Mouse (Mus musculus) limb, embryonic 13.5 days (tissue): ENCODE measurements at regions not wholly inside any gene's neighbourhood (a gene's known extent, or its start where the extent isn't known, plus 50 kb on each side); places are given as distances from the start of the nearest gene placed in this dataset.
"Not testable (repeated sequence)": the region's sequence is repeated elsewhere in the genome, so short reads cannot be mapped to it uniquely, and the experiment has no call there.

Source experiments
- ATAC-seq: fragments of 200-750 bp; cut with Nextera tagmentation; 2 replicates; pipeline ENCODE4 v1.8.0; 2017; ENCODE audit warnings: low read depth, moderate number of reproducible peaks, moderate TSS enrichment; ENCODE audit not compliant: low FRiP score
- H3K27ac ChIP-seq: fragments of 300-500 bp; sonication (generic); 2 replicates; pipeline ENCODE4 v1.5.1; 2015; ENCODE audit warnings: inconsistent platforms, mild to moderate bottlenecking, moderate library complexity
- H3K27me3 ChIP-seq: fragments of 300-500 bp; sonication (generic); 2 replicates; pipeline ENCODE4 v1.6.1; 2015; ENCODE audit warnings: mild to moderate bottlenecking, inconsistent platforms
- H3K36me3 ChIP-seq: fragments of 300-500 bp; sonication (generic); 2 replicates; pipeline ENCODE4 v1.6.1; 2015; ENCODE audit warnings: inconsistent platforms, mild to moderate bottlenecking, moderate library complexity
- H3K4me1 ChIP-seq: fragments of 300-500 bp; sonication (generic); 2 replicates; pipeline ENCODE4 v1.6.1; 2015; ENCODE audit warnings: inconsistent platforms
- H3K4me2 ChIP-seq: fragments of 300-500 bp; sonication (generic); replicated peaks from 2 replicates; pipeline ENCODE4 v1.6.1; 2015; ENCODE audit warnings: inconsistent platforms, mild to moderate bottlenecking, moderate library complexity
- H3K4me3 ChIP-seq: fragments of 300-500 bp; sonication (generic); 2 replicates; pipeline ENCODE4 v1.5.1; 2015; ENCODE audit warnings: moderate library complexity, mild to moderate bottlenecking, inconsistent platforms
- H3K9ac ChIP-seq: fragments of 300-500 bp; sonication (generic); 2 replicates; pipeline ENCODE4 v1.6.1; 2015; ENCODE audit warnings: mild to moderate bottlenecking, inconsistent platforms
- H3K9me3 ChIP-seq: fragments of 300-500 bp; sonication (generic); 2 replicates; pipeline ENCODE4 v1.6.1; 2016; ENCODE audit warnings: inconsistent platforms
- WGBS: fragments of 180-500 bp; shearing (Covaris S2); methylation state at CpG from one replicate; pipeline ENCODE4 v1.1.7; 2015; 5-methylcytosine and 5-hydroxymethylcytosine counted together

- ATAC-seq: no peak
- WGBS: 62% methylated on average over 2 of the region's 2 CpGs
Observed at GRCm38 (mm10) chr14:33691690-33692089, 102.7 kb downstream of the Ptpn20 start.

DNA sequence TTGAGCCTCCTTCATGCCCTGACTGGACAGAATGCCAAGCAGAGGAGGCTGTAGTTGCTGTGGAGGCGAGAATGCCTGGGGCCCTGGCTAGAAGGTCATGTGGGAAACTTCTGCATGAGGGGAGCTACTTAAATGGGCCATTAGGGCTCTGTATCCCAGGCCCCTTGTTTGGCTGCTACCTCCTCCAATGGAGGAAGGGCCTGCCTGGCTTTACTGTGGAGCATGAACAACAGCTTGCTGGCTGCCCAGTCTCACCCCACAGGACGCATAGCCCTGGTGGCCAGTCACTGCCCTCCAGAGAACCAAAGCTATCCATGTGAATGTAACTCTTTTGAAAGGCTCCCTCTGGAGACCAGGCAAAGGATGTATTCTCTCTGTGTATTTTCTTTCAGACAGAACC lies 105.2 kb downstream of the Ptpn20 start:
- H3K9me3 ChIP-seq: no peaks in the 10 kb centered on the region
- no peaks in the 10 kb centered on the region for H3K36me3 ChIP-seq
- H3K4me2 ChIP-seq: no peak overlapping the region
- peaks cover 34% of the 10 kb centered on the region for H3K27me3 ChIP-seq
- H3K9ac ChIP-seq: no peak overlapping the region
- H3K4me3 ChIP-seq: no peak overlapping the region
- peaks cover 19% of the 10 kb centered on the region for H3K4me1 ChIP-seq
- H3K27ac ChIP-seq: no peak overlapping the region
- no peak for ATAC-seq
- WGBS: 71% methylated on average over 2 of the region's 2 CpGs

More at GRCm38 (mm10) chr14:33691690-33692089, 102.7 kb downstream of the Ptpn20 start:
- H3K27ac ChIP-seq: no peak overlapping the region
- no peaks in the 10 kb centered on the region for H3K9me3 ChIP-seq
- H3K4me1 ChIP-seq: peaks cover 15% of the 10 kb centered on the region
- no peaks in the 10 kb centered on the region for H3K36me3 ChIP-seq
- no peak overlapping the region for H3K4me3 ChIP-seq
- H3K4me2 ChIP-seq: no peak overlapping the region
- H3K27me3 ChIP-seq: peaks cover 45% of the 10 kb centered on the region
- no peak overlapping the region for H3K9ac ChIP-seq

DNA sequence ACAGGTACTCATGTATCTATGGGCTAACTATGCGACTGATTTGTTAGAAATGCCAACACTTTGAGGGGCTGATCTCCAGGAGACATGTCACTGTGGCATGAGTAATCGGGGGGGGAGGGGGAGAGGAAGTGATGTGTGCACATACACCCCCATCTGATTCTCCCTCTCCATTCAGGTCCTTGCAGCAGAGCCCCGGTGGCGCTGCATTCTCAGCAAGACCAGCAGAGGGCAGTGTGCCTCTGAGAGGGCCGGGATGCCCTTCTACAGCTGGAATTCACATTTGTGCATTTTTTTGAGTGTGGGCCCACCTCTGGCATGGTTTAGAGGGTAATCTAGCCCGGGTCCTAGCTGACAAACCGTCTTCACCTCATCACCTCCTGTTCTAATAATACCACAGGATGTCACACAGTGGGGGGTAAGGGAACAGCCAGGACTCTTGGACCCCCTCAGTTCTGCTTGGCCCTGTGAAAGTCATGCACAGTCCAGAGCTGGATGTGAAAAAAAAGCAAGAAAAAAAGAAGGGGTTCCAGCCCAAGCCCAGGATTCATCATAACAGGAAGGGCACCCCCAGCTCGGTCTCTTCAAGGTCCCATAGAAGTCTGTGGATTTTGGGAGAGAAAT lies 106.5 kb downstream of the Ptpn20 start:
- Histone ChIP-seq H3K27me3 (peaks cover 27% of the 10 kb centered on the region), H3K27ac (no peak overlapping the region), H3K9me3 (no peaks in the 10 kb centered on the region), H3K4me1 (peaks cover 31% of the 10 kb centered on the region), H3K4me3 (no peak overlapping the region), H3K36me3 (no peaks in the 10 kb centered on the region), H3K9ac (no peak overlapping the region), H3K4me2 (no peak overlapping the region)
- 14% methylated on average over 8 of the region's 8 CpGs for WGBS
- ATAC-seq: peak; percentile 22; the same call in 1 of the 2 replicates

GRCm38 (mm10) chr14:33696817-33697216 lies 107.8 kb downstream of the Ptpn20 start:
- H3K27ac ChIP-seq: no peak overlapping the region
- no peaks in the 10 kb centered on the region for H3K36me3 ChIP-seq
- H3K4me2 ChIP-seq: no peak overlapping the region
- ATAC-seq: no peak
- no peaks in the 10 kb centered on the region for H3K9me3 ChIP-seq
- 77% methylated on average over 3 of the region's 3 CpGs for WGBS
- no peak overlapping the region for H3K4me3 ChIP-seq
- peaks cover 28% of the 10 kb centered on the region for H3K4me1 ChIP-seq
- peaks cover 23% of the 10 kb centered on the region for H3K27me3 ChIP-seq
- H3K9ac ChIP-seq: no peak overlapping the region

- Histone ChIP-seq H3K27me3 (peaks cover 7% of the 10 kb centered on the region), H3K9ac (no peak overlapping the region), H3K4me1 (peaks cover 31% of the 10 kb centered on the region), H3K4me3 (no peak overlapping the region), H3K4me2 (no peak overlapping the region), H3K9me3 (no peaks in the 10 kb centered on the region), H3K36me3 (no peaks in the 10 kb centered on the region), H3K27ac (peak overlapping the region; percentile 10; the same call in 1 of the 2 replicates)
- peak; percentile 62; the same call in 1 of the 2 replicates for ATAC-seq
- 27% methylated on average over 13 of the region's 13 CpGs for WGBS
Observed at GRCm38 (mm10) chr14:33699777-33700438, 110.9 kb downstream of the Ptpn20 start.

- peaks cover 26% of the 10 kb centered on the region for H3K4me1 ChIP-seq
- H3K4me2 ChIP-seq: no peak overlapping the region
- peak; percentile 77 for ATAC-seq
- no peak overlapping the region for H3K9ac ChIP-seq
- no peaks in the 10 kb centered on the region for H3K36me3 ChIP-seq
- peaks cover 3% of the 10 kb centered on the region; the same call in 1 of the 2 replicates for H3K27me3 ChIP-seq
- H3K4me3 ChIP-seq: no peak overlapping the region
- no peaks in the 10 kb centered on the region; the same call in 1 of the 2 replicates for H3K9me3 ChIP-seq
- WGBS: 19% methylated on average over 6 of the region's 6 CpGs
- peak overlapping the region; percentile 28; the same call in 1 of the 2 replicates for H3K27ac ChIP-seq
Observed at GRCm38 (mm10) chr14:33707661-33708297, 118.8 kb downstream of the Ptpn20 start.

DNA sequence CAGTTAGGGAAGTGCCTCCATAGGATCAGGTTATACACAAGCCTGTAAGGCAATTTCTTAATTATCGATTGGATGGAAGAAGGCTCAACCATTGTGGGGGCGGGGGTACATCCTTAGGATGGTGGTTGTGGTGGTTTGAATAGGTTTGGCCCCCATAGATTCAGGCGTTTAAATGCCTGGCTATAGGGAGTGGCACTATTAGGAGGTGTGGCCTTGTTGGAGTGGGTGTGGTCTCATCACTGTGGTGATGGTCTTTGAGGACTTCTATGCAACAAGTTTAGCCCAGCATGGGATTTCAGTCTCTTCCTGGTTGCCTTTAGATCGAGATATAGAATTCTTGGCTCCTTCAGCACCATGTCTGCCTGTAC lies 119.3 kb downstream of the Ptpn20 start:
- peaks cover 26% of the 10 kb centered on the region for H3K4me1 ChIP-seq
- no peaks in the 10 kb centered on the region; the same call in 1 of the 2 replicates for H3K9me3 ChIP-seq
- peaks cover 3% of the 10 kb centered on the region; the same call in 1 of the 2 replicates for H3K27me3 ChIP-seq
- ATAC-seq: no peak
- no peak overlapping the region for H3K4me3 ChIP-seq
- H3K27ac ChIP-seq: no peak overlapping the region
- WGBS: 69% methylated on average over 4 of the region's 4 CpGs
- no peak overlapping the region for H3K9ac ChIP-seq
- no peaks in the 10 kb centered on the region for H3K36me3 ChIP-seq
- no peak overlapping the region for H3K4me2 ChIP-seq

GRCm38 (mm10) chr14:33712458-33712857 lies 123.5 kb downstream of the Ptpn20 start:
- Histone ChIP-seq H3K36me3 (no peaks in the 10 kb centered on the region), H3K27me3 (no peaks in the 10 kb centered on the region), H3K27ac (no peak overlapping the region), H3K4me3 (no peak overlapping the region), H3K4me1 (peaks cover 20% of the 10 kb centered on the region), H3K9ac (no peak overlapping the region), H3K4me2 (no peak overlapping the region), H3K9me3 (no peaks in the 10 kb centered on the region; the same call in 1 of the 2 replicates)
- ATAC-seq: no peak
- 83% methylated on average over 1 of the region's 1 CpGs for WGBS

- H3K9me3 ChIP-seq: no peaks in the 10 kb centered on the region
- ATAC-seq: no peak
- peaks cover 21% of the 10 kb centered on the region for H3K4me1 ChIP-seq
- H3K9ac ChIP-seq: no peak overlapping the region
- H3K27ac ChIP-seq: no peak overlapping the region
- no peaks in the 10 kb centered on the region for H3K27me3 ChIP-seq
- no peak overlapping the region for H3K4me2 ChIP-seq
- no peak overlapping the region for H3K4me3 ChIP-seq
- no peaks in the 10 kb centered on the region for H3K36me3 ChIP-seq
- WGBS: 86% methylated on average over 6 of the region's 6 CpGs
Observed at GRCm38 (mm10) chr14:33719651-33720050, 130.6 kb downstream of the Ptpn20 start.

- H3K36me3 ChIP-seq, H3K27ac ChIP-seq, H3K9me3 ChIP-seq, ATAC-seq, H3K9ac ChIP-seq, H3K4me2 ChIP-seq, H3K27me3 ChIP-seq, H3K4me3 ChIP-seq, H3K4me1 ChIP-seq: not testable (repeated sequence)
- 69% methylated on average over 5 of the region's 5 CpGs for WGBS
Observed at GRCm38 (mm10) chr14:33722379-33723145, 133.6 kb downstream of the Ptpn20 start.

DNA sequence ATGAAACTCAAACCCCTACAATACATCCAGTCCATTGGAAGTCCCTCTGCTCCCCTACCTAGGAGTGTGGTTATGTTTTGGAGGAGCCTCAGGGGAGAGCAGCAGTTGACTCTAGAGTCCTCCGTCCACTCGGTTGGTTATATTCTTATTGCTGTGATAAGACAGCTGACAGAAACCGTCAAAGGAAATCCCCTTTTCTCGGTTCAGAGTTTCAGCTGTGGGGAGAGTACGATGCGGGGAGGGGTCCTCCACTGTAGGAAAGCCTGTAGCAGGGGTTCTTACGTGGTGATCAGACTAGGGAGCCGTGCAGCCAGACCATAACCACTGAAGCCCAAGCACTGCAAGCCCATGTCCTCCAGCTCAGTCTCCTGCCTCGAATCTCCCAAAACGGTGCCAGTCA lies 137.5 kb downstream of the Ptpn20 start:
- Histone ChIP-seq H3K27me3 (no peaks in the 10 kb centered on the region), H3K27ac (no peak overlapping the region), H3K36me3 (no peaks in the 10 kb centered on the region)

More for the DNA sequence above, 137.5 kb downstream of the Ptpn20 start:
- peaks cover 12% of the 10 kb centered on the region; the same call in 1 of the 2 replicates for H3K4me1 ChIP-seq
- H3K4me3 ChIP-seq: no peak overlapping the region
- no peak overlapping the region for H3K9ac ChIP-seq
- 86% methylated on average over 10 of the region's 10 CpGs for WGBS
- H3K4me2 ChIP-seq: no peak overlapping the region
- no peaks in the 10 kb centered on the region for H3K9me3 ChIP-seq
- ATAC-seq: no peak
